Mouse (Mus musculus) spleen, postnatal 36 days (tissue): ENCODE data around the gene Bmp8a.
"Not testable (repeated sequence)": the region's sequence is repeated elsewhere in the genome, so short reads cannot be mapped to it uniquely, and the experiment has no call there.

Experiments used
- DNase-seq, 2 experiments: peaks; one replicate each; pipeline ENCODE4 v3.0.0; 2022; ENCODE audit warnings: low spot score in 2 of 2, mixed read lengths in 1 of 2

Bmp8a gene

GRCm38 (mm10) chr4:123286790-123287189 is 56.3 kb downstream of the Bmp8a start:
- DNase-seq, result peak; percentile 44 to 70

- DNase-seq, result no peak
Observed at GRCm38 (mm10) chr4:123284731-123285624, 58.1 kb downstream of the Bmp8a start.

GRCm38 (mm10) chr4:123283675-123284064 is 59.4 kb downstream of the Bmp8a start:
- not testable (repeated sequence) for DNase-seq

GRCm38 (mm10) chr4:123282915-123283674 is 60.0 kb downstream of the Bmp8a start:
- peak in 1 of 2 experiments; percentile 22 for DNase-seq

GRCm38 (mm10) chr4:123282500-123282899 is 60.6 kb downstream of the Bmp8a start:
- peak; percentile 94 for DNase-seq

- no peak for DNase-seq
Observed at GRCm38 (mm10) chr4:123280117-123280516, 62.9 kb downstream of the Bmp8a start.

GRCm38 (mm10) chr4:123271063-123271462 is 72.0 kb downstream of the Bmp8a start:
- no peak for DNase-seq
